Mouse (Mus musculus) E14TG2a.4 (cell line): ENCODE results near the gene Wdfy1.

Source experiments
- H3K27me3 ChIP-seq: 2 replicates; pipeline ENCODE4 v1.6.1; 2014; ENCODE audit warnings: low read length, control low read depth; ENCODE audit not compliant: insufficient read depth
- H3K36me3 ChIP-seq: 2 replicates; pipeline ENCODE4 v1.6.1; 2014; ENCODE audit warnings: low read length, control low read depth; ENCODE audit not compliant: insufficient read depth
- H3K4me1 ChIP-seq: replicated peaks from 2 replicates; pipeline ENCODE4 v1.6.1; 2014; ENCODE audit warnings: low read depth, low read length, control low read depth
- H3K4me3 ChIP-seq: replicated peaks from 2 replicates; pipeline ENCODE4 v1.5.1; 2014; ENCODE audit warnings: mild to moderate bottlenecking, low read length
- H3K9me3 ChIP-seq: 2 replicates; pipeline ENCODE4 v1.6.1; 2014; ENCODE audit warnings: low read length, control low read depth
- CTCF ChIP-seq: conservative IDR thresholded peaks from 2 replicates; pipeline ENCODE4 v1.5.1; 2014; ENCODE audit warnings: low read length
- NANOG ChIP-seq: IDR thresholded peaks from 2 replicates; pipeline ENCODE4 v1.6.1; 2014; ENCODE audit warnings: borderline replicate concordance, low read length, mixed read lengths
- POU5F1 ChIP-seq: IDR thresholded peaks from 2 replicates; pipeline ENCODE4 v1.6.1; 2014; ENCODE audit warnings: low read length, borderline replicate concordance

Wdfy1 gene

GRCm38 (mm10) chr1:79764031-79764430 is 11.9 kb downstream of the Wdfy1 start:
- no peaks in the 10 kb centered on the region; the same call in 1 of the 2 replicates for H3K27me3 ChIP-seq
- H3K9me3 ChIP-seq: no peaks in the 10 kb centered on the region
- H3K36me3 ChIP-seq: no peaks in the 10 kb centered on the region
- no peak overlapping the region for H3K4me3 ChIP-seq
- H3K4me1 ChIP-seq: peaks cover 11% of the 10 kb centered on the region
- no peak for TF ChIP-seq POU5F1
- no peak for TF ChIP-seq NANOG
- no peak for TF ChIP-seq CTCF

GRCm38 (mm10) chr1:79762282-79763250 is 13.4 kb downstream of the Wdfy1 start:
- H3K36me3 ChIP-seq: no peaks in the 10 kb centered on the region
- peaks cover 11% of the 10 kb centered on the region for H3K4me1 ChIP-seq
- TF ChIP-seq POU5F1 (no peak), CTCF (no peak), NANOG (no peak)
- no peaks in the 10 kb centered on the region for H3K9me3 ChIP-seq
- H3K4me3 ChIP-seq: peak overlapping the region; percentile 89; the same call in 1 of the 2 replicates
- no peaks in the 10 kb centered on the region; the same call in 1 of the 2 replicates for H3K27me3 ChIP-seq

- no peaks in the 10 kb centered on the region for H3K9me3 ChIP-seq
- TF ChIP-seq POU5F1 (no peak), CTCF (no peak), NANOG (no peak)
- H3K4me3 ChIP-seq: peak overlapping the region; percentile 89
These were observed 14.0 kb downstream of the Wdfy1 start for GRCm38 (mm10) chr1:79761917-79762271.

GRCm38 (mm10) chr1:79761106-79761916 is 14.6 kb downstream of the Wdfy1 start:
- no peak for TF ChIP-seq CTCF

More at GRCm38 (mm10) chr1:79761917-79762271, 14.0 kb downstream of the Wdfy1 start:
- no peaks in the 10 kb centered on the region for H3K36me3 ChIP-seq
- peaks cover 11% of the 10 kb centered on the region for H3K4me1 ChIP-seq
- no peaks in the 10 kb centered on the region; the same call in 1 of the 2 replicates for H3K27me3 ChIP-seq

GRCm38 (mm10) chr1:79760656-79761055 is 15.3 kb downstream of the Wdfy1 start:
- TF ChIP-seq NANOG (no peak), CTCF (no peak), POU5F1 (no peak)
- H3K9me3 ChIP-seq: no peaks in the 10 kb centered on the region
- peaks cover 3% of the 10 kb centered on the region; the same call in 1 of the 2 replicates for H3K36me3 ChIP-seq
- no peaks in the 10 kb centered on the region; the same call in 1 of the 2 replicates for H3K27me3 ChIP-seq
- H3K4me3 ChIP-seq: peak overlapping the region; percentile 89
- peaks cover 11% of the 10 kb centered on the region for H3K4me1 ChIP-seq

More at GRCm38 (mm10) chr1:79761106-79761916, 14.6 kb downstream of the Wdfy1 start:
- no peaks in the 10 kb centered on the region for H3K36me3 ChIP-seq
- peak overlapping the region; percentile 89 for H3K4me3 ChIP-seq
- H3K27me3 ChIP-seq: no peaks in the 10 kb centered on the region; the same call in 1 of the 2 replicates
- peaks cover 11% of the 10 kb centered on the region for H3K4me1 ChIP-seq
- no peaks in the 10 kb centered on the region for H3K9me3 ChIP-seq

- TF ChIP-seq POU5F1 (no peak), NANOG (no peak), CTCF (no peak)
- Histone ChIP-seq H3K9me3 (no peaks in the 10 kb centered on the region), H3K27me3 (no peaks in the 10 kb centered on the region; the same call in 1 of the 2 replicates), H3K36me3 (peaks cover 3% of the 10 kb centered on the region; the same call in 1 of the 2 replicates), H3K4me1 (peaks cover 11% of the 10 kb centered on the region), H3K4me3 (no peak overlapping the region)
These were observed 16.4 kb downstream of the Wdfy1 start for GRCm38 (mm10) chr1:79759436-79759972.

- no peaks in the 10 kb centered on the region; the same call in 1 of the 2 replicates for H3K27me3 ChIP-seq
- no peaks in the 10 kb centered on the region for H3K9me3 ChIP-seq
- no peak for TF ChIP-seq POU5F1
- TF ChIP-seq NANOG: no peak
- no peak for TF ChIP-seq CTCF
- peaks cover 3% of the 10 kb centered on the region; the same call in 1 of the 2 replicates for H3K36me3 ChIP-seq
- no peak overlapping the region for H3K4me3 ChIP-seq
- H3K4me1 ChIP-seq: peaks cover 11% of the 10 kb centered on the region
These were observed 16.9 kb downstream of the Wdfy1 start for GRCm38 (mm10) chr1:79759006-79759405.
